Mouse (Mus musculus) kidney, adult 2 months (tissue): Measurements from ENCODE around the gene Nudcd3.

ENCODE experiments used
- CTCF ChIP-seq: fragments of 200-500 bp; conservative IDR thresholded peaks from 2 replicates; pipeline ENCODE4 v1.5.1; 2011; ENCODE audit warnings: low read depth, mild to moderate bottlenecking, control low read depth, low read length, moderate library complexity, mixed read lengths; ENCODE audit not compliant: insufficient read depth, insufficient read length
- POLR2A ChIP-seq: fragments of 200-500 bp; IDR thresholded peaks from one replicate; pipeline ENCODE4 v1.6.1; 2011; ENCODE audit warnings: low read depth, low read length, control low read depth

DNA sequence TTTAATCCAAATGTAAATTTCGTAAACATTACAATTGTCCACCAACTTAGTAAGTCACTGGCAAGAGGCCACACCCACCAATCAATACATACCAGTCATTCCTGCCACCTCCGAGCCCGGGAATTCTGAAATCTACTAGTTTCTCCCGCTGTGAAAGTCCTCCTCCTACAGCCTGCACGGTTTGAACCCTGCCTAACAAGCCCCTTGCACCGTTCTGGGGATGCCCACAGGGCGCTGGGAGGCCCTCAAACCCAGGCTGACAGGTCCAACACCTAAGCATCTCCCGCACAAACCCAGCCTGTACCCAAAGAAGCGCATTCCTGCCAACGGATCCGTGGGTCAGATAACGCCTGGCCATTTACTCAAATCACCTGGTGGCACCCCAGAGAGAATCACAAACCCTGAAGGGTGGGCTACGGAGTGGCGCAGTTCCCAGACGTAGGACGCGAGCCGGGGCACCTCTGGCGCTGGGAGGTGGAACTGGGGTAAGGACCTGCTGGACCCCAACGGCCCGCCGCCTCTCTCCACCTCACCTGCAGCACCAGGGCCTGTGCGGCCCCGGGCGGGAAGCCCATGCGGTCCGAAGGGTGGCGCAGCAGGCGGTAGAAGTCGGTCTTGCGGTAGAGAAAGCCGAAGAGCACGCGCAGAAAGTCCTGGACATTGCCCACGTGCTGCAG, 667 bp downstream of the Nudcd3 start, which contains the start of gene A730071L15Rik:
- TF ChIP-seq CTCF (no peak), POLR2A (no peak)
